Mouse (Mus musculus) liver, embryonic 16.5 days (tissue): Measurements from ENCODE around the gene Smyd5. TPM values are rescaled to one million over a fixed set of nuclear protein-coding genes. Genes with fewer than 3 reads are reported as not detected.
"Not testable (repeated sequence)": the region's sequence is repeated elsewhere in the genome, so short reads cannot be mapped to it uniquely, and the experiment has no call there.

Experiments used
- ATAC-seq: fragments of 200-750 bp; cut with Nextera tagmentation; 2 replicates; pipeline ENCODE4 v1.8.0; 2017; ENCODE audit warnings: low read depth, mild to moderate bottlenecking, moderate number of reproducible peaks, moderate library complexity
- H3K27ac ChIP-seq: fragments of 300-500 bp; sonication (generic); 2 replicates; pipeline ENCODE4 v1.5.1; 2014; ENCODE audit warnings: mild to moderate bottlenecking, low read length
- H3K27me3 ChIP-seq: fragments of 300-500 bp; sonication (generic); 2 replicates; pipeline ENCODE4 v1.6.1; 2014; ENCODE audit warnings: low read depth, low read length, mixed read lengths; ENCODE audit not compliant: control insufficient read depth, insufficient read depth
- H3K36me3 ChIP-seq: fragments of 300-500 bp; sonication (generic); 2 replicates; pipeline ENCODE4 v1.6.1; 2014; ENCODE audit warnings: mild to moderate bottlenecking; ENCODE audit not compliant: control insufficient read depth, insufficient read depth
- H3K4me1 ChIP-seq: fragments of 300-500 bp; sonication (generic); 2 replicates; pipeline ENCODE4 v1.6.1; 2014; ENCODE audit warnings: low read depth, low read length, mixed read lengths; ENCODE audit not compliant: control insufficient read depth
- H3K4me2 ChIP-seq: fragments of 300-500 bp; sonication (generic); 2 replicates; pipeline ENCODE4 v1.6.1; 2014; ENCODE audit warnings: low read depth, low read length, mixed read lengths
- H3K4me3 ChIP-seq: fragments of 300-500 bp; sonication (generic); 2 replicates; pipeline ENCODE4 v1.5.1; 2014; ENCODE audit warnings: low read depth, mild to moderate bottlenecking, low read length
- H3K9ac ChIP-seq: fragments of 300-500 bp; sonication (generic); 2 replicates; pipeline ENCODE4 v1.6.1; 2014; ENCODE audit warnings: low read depth, low read length
- H3K9me3 ChIP-seq: fragments of 300-500 bp; sonication (generic); replicated peaks from 2 replicates; pipeline ENCODE4 v1.6.1; 2016; ENCODE audit warnings: low read length; ENCODE audit not compliant: control insufficient read depth
- WGBS: fragments of 180-500 bp; shearing (Covaris S2); extraction: QIAGEN DNeasy Blood & Tissue Kit; methylation state at CpG from one replicate; pipeline ENCODE4 v1.1.7; 2014; ENCODE audit not compliant: insufficient replicate concordance; 5-methylcytosine and 5-hydroxymethylcytosine counted together
- polyA plus RNA-seq: library from polyadenylated mRNA; unstranded; fragments of >200 nt; fragmentation: Nextera tagmentation; extraction: Ambion mirVana; gene quantifications from 2 replicates; pipeline ENCODE4 v1.2.1, GENCODE M21; 2015

The Smyd5 gene
- polyA plus RNA-seq, 1 experiment from 2014 or later, result 18.9 TPM

- Histone ChIP-seq H3K4me2 (no peak overlapping the region), H3K27ac (no peak overlapping the region), H3K27me3 (no peaks in the 10 kb centered on the region), H3K4me1 (no peaks in the 10 kb centered on the region), H3K9ac (no peak overlapping the region), H3K36me3 (peaks cover 9% of the 10 kb centered on the region; the same call in 1 of the 2 replicates), H3K4me3 (no peak overlapping the region), H3K9me3 (no peaks in the 10 kb centered on the region)
- 73% methylated on average over 4 of the region's 4 CpGs for WGBS
- no peak for ATAC-seq
Observed at GRCm38 (mm10) chr6:85441142-85441541, 9.4 kb downstream of the Smyd5 start.

- 62% methylated on average over 3 of the region's 3 CpGs for WGBS
- ATAC-seq, result no peak
- Histone ChIP-seq H3K36me3 (peaks cover 6% of the 10 kb centered on the region; the same call in 1 of the 2 replicates), H3K27ac (no peak overlapping the region), H3K4me3 (no peak overlapping the region), H3K4me1 (no peaks in the 10 kb centered on the region), H3K27me3 (no peaks in the 10 kb centered on the region), H3K9ac (no peak overlapping the region), H3K9me3 (no peaks in the 10 kb centered on the region), H3K4me2 (no peak overlapping the region)
Observed at GRCm38 (mm10) chr6:85443488-85444233, 11.9 kb downstream of the Smyd5 start.

- Histone ChIP-seq H3K4me3 (no peak overlapping the region), H3K9me3 (no peaks in the 10 kb centered on the region), H3K4me1 (no peaks in the 10 kb centered on the region), H3K27ac (no peak overlapping the region), H3K27me3 (no peaks in the 10 kb centered on the region), H3K9ac (no peak overlapping the region), H3K36me3 (0 out of 2 replicates have a peak, but pooled peaks cover 4% of the 10 kb centered on the region), H3K4me2 (no peak overlapping the region)
- ATAC-seq, result no peak
- WGBS, result 74% methylated on average over 8 of the region's 8 CpGs
Observed at GRCm38 (mm10) chr6:85444266-85444965, 12.6 kb downstream of the Smyd5 start.

- Histone ChIP-seq H3K4me3 (no peak overlapping the region), H3K4me2 (no peak overlapping the region), H3K4me1 (peaks cover 2% of the 10 kb centered on the region), H3K9me3 (no peaks in the 10 kb centered on the region), H3K27ac (no peak overlapping the region), H3K36me3 (0 out of 2 replicates have a peak, but pooled peaks cover 4% of the 10 kb centered on the region), H3K9ac (no peak overlapping the region), H3K27me3 (no peaks in the 10 kb centered on the region)
- WGBS, result 68% methylated on average over 5 of the region's 5 CpGs
- ATAC-seq, result no peak
Observed at GRCm38 (mm10) chr6:85445286-85445685, 13.5 kb downstream of the Smyd5 start.

- Histone ChIP-seq H3K4me2 (no peak overlapping the region), H3K9me3 (no peaks in the 10 kb centered on the region), H3K27ac (no peak overlapping the region), H3K9ac (no peak overlapping the region), H3K4me1 (peaks cover 8% of the 10 kb centered on the region), H3K4me3 (no peak overlapping the region), H3K36me3 (0 out of 2 replicates have a peak, but pooled peaks cover 4% of the 10 kb centered on the region), H3K27me3 (no peaks in the 10 kb centered on the region)
- WGBS, result 72% methylated on average over 6 of the region's 6 CpGs
- no peak for ATAC-seq
Observed at GRCm38 (mm10) chr6:85447351-85447750, 15.6 kb downstream of the Smyd5 start.

- ATAC-seq, H3K27ac ChIP-seq: not testable (repeated sequence)
Observed at GRCm38 (mm10) chr6:85450140-85450539, 18.4 kb downstream of the Smyd5 start.

GRCm38 (mm10) chr6:85450697-85451663 lies 19.2 kb downstream of the Smyd5 start, which contains the start of gene Cct7:
Gene Cct7 (plus strand): TSS chr6:85451514.
- H3K36me3 ChIP-seq, result no peaks in the 10 kb centered on the region
- H3K9me3 ChIP-seq, result no peaks in the 10 kb centered on the region
- ATAC-seq, result peak; percentile 94
- peak within 1 kb of the TSS; percentile 96 for H3K27ac ChIP-seq
- H3K4me1 ChIP-seq, result peaks cover 29% of the 10 kb centered on the region
- H3K9ac ChIP-seq, result peak within 1 kb of the TSS; percentile 91
- peak within 1 kb of the TSS; percentile 100 for H3K4me2 ChIP-seq
- WGBS, result under 1% methylated on average over 96 of the region's 96 CpGs
- H3K27me3 ChIP-seq, result no peaks in the 10 kb centered on the region
- peak within 1 kb of the TSS; percentile 80 for H3K4me3 ChIP-seq

More at GRCm38 (mm10) chr6:85450140-85450539, 18.4 kb downstream of the Smyd5 start:
- H3K27me3 ChIP-seq, H3K9me3 ChIP-seq, H3K36me3 ChIP-seq: not testable (repeated sequence)
- Histone ChIP-seq H3K9ac (peak overlapping the region; percentile 90), H3K4me1 (peaks cover 28% of the 10 kb centered on the region), H3K4me3 (peak overlapping the region; percentile 80), H3K4me2 (peak overlapping the region; percentile 100)
- 24% methylated on average over 1 of the region's 1 CpGs for WGBS

GRCm38 (mm10) chr6:85451664-85452410 lies 20.0 kb downstream of the Smyd5 start, which contains the start of gene Pradc1:
Gene Pradc1 (minus strand): TSS chr6:85451970.
- ATAC-seq, result peak; percentile 72
- H3K27ac ChIP-seq, result peak within 1 kb of the TSS; percentile 96
- peak within 1 kb of the TSS; percentile 80 for H3K4me3 ChIP-seq
- H3K36me3 ChIP-seq, result no peaks in the 10 kb centered on the region
- under 1% methylated on average over 54 of the region's 54 CpGs for WGBS
- peak within 1 kb of the TSS; percentile 91 for H3K9ac ChIP-seq
- no peaks in the 10 kb centered on the region for H3K9me3 ChIP-seq
- no peaks in the 10 kb centered on the region for H3K27me3 ChIP-seq
- peak within 1 kb of the TSS; percentile 100 for H3K4me2 ChIP-seq
- peaks cover 37% of the 10 kb centered on the region for H3K4me1 ChIP-seq
